Mouse (Mus musculus) lung, adult 2 months (tissue): ENCODE measurements around the gene Lrtm2.

Experiments
- CTCF ChIP-seq: fragments of 200-500 bp; IDR thresholded peaks from 2 replicates; pipeline ENCODE4 v1.5.1; 2011; ENCODE audit warnings: mild to moderate bottlenecking, low read length, control low read depth; ENCODE audit not compliant: insufficient read depth
- POLR2A ChIP-seq: fragments of 200-500 bp; IDR thresholded peaks from 2 replicates; pipeline ENCODE4 v1.6.1; 2011; ENCODE audit warnings: low read depth, mild to moderate bottlenecking, control low read depth, low read length, borderline replicate concordance; ENCODE audit errors: extremely low read depth

DNA sequence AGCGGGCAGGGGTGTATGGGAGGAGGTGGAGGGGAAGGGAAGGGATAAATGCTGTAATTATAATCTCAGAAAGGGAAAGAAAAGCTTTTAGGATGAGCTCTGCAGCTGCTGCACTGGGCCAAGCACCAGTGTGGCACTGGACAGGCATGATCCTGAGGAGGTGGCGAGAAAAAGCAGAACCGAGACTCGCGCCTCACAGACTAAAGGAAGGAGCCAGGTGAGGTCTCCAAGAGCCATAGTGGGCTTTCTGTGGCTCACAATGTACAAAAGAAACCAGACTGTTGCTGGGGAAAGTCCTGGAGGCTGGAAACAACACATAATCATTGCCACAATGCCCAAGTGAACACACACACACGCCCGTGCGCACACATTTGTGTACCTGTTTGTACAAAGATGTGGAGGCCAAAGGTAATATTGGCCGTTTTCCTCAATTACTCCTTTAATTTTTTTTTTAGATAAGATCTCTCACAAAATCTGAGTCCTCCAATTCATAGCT is 20.2 kb upstream of the Lrtm2 start:
- no peak for TF ChIP-seq CTCF
- no peak for TF ChIP-seq POLR2A
